Mouse (Mus musculus): Measurements from ENCODE around the gene Fbln1. TPM values are rescaled to one million over a fixed set of nuclear protein-coding genes. Genes with fewer than 3 reads are reported as not detected.
A peak's percentile ranks its signal among the peaks of the same experiment; 100 is the strongest.
"Not testable (repeated sequence)": the region's sequence is repeated elsewhere in the genome, so short reads cannot be mapped to it uniquely, and the experiment has no call there.

The Fbln1 gene
- polyA plus RNA-seq, 1 experiment from 2014 or later, result 236 TPM

DNA sequence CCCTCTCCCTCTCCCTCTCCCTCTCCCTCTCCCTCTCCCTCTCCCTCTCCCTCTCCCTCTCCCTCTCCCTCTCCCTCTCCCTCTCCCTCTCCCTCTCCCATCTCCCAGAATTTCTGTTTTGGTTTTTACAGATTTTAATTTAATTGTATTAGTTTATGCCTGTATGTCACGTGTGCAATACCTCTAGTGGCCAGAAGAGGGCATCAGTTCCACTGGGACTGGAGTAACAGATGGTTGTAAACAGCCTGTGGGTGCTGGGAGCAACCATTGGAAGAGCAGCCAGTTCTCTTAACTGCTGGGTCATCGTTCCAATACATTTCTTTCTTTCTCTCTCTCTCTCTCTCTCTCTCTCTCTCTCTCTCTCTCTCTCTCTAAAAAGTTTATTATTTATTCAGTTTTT is 122.7 kb downstream of the Fbln1 start:
- not testable (repeated sequence) for H3K4me3 ChIP-seq (replicated peaks; ENCODE audit: low read length); ATAC-seq (ENCODE audit: insufficient read depth, low FRiP score); H3K27me3 ChIP-seq (ENCODE audit: control insufficient read depth, insufficient read depth, low read length); H3K4me2 ChIP-seq (ENCODE audit: low read depth, low read length); H3K4me1 ChIP-seq (ENCODE audit: control insufficient read depth, insufficient read depth, low read length); H3K36me3 ChIP-seq (ENCODE audit: control insufficient read depth, insufficient read depth, low read length); H3K9ac ChIP-seq (ENCODE audit: low read length); H3K9me3 ChIP-seq (replicated peaks; ENCODE audit: control insufficient read depth, low read length); H3K27ac ChIP-seq (ENCODE audit: low read length)
- WGBS, result 83% methylated on average over 2 of the region's 2 CpGs

DNA sequence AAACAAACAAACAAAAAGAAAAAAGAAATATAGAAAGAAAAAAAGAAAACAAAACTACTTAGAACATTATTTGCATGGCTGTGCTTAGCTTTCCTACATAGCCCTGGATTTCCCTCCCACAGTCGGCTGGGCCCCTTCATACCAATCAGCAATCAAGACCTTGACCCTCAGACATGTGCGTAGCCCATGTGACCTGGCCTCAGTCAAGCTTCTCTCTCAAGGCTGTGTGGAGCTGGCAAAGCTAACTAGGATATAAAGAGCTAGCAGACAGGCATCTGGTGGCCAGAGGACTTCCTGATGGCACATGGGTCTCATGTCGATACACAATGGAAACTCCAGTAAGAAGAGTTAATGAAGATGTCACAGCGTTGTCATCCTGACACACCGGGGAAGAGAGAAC is 123.3 kb downstream of the Fbln1 start:
- no peak overlapping the region for H3K4me3 ChIP-seq (replicated peaks; ENCODE audit: low read length)
- H3K4me1 ChIP-seq (ENCODE audit: control insufficient read depth, insufficient read depth, low read length), result no peaks in the 10 kb centered on the region
- no peak overlapping the region for H3K9ac ChIP-seq (ENCODE audit: low read length)
- no peaks in the 10 kb centered on the region for H3K36me3 ChIP-seq (ENCODE audit: control insufficient read depth, insufficient read depth, low read length)
- H3K9me3 ChIP-seq (replicated peaks; ENCODE audit: control insufficient read depth, low read length), result no peaks in the 10 kb centered on the region
- WGBS, result 84% methylated on average over 5 of the region's 5 CpGs
- H3K27ac ChIP-seq (ENCODE audit: low read length), result no peak overlapping the region
- no peaks in the 10 kb centered on the region; the same call in 1 of the 2 replicates for H3K27me3 ChIP-seq (ENCODE audit: control insufficient read depth, insufficient read depth, low read length)
- no peak for ATAC-seq (ENCODE audit: insufficient read depth, low FRiP score)
- no peak overlapping the region for H3K4me2 ChIP-seq (ENCODE audit: low read depth, low read length)

DNA sequence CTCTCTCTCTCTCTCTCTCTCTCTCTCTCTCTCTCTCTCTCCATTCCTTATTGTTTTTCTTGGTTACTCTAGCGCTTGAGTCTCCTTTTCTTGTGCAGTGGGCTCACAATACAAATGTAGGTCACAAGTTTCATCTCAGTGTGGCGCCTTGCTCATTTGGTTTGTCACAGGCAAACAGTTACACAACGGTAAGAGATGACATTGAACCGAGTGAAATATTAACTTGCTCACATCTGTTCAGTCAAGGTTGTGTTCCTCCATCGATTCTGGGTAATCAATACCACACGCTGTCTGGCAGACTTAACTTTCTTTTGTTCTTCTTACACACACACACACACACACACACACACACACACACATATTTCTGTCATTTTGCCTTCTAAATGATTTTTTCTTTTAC is 124.3 kb downstream of the Fbln1 start:
- H3K4me2 ChIP-seq (ENCODE audit: low read depth, low read length), result no peak overlapping the region
- H3K4me1 ChIP-seq (ENCODE audit: control insufficient read depth, insufficient read depth, low read length), result no peaks in the 10 kb centered on the region
- 51% methylated on average over 6 of the region's 6 CpGs for WGBS
- H3K27me3 ChIP-seq (ENCODE audit: control insufficient read depth, insufficient read depth, low read length), result no peaks in the 10 kb centered on the region; the same call in 1 of the 2 replicates
- no peaks in the 10 kb centered on the region for H3K36me3 ChIP-seq (ENCODE audit: control insufficient read depth, insufficient read depth, low read length)
- no peak overlapping the region for H3K27ac ChIP-seq (ENCODE audit: low read length)
- no peaks in the 10 kb centered on the region for H3K9me3 ChIP-seq (replicated peaks; ENCODE audit: control insufficient read depth, low read length)
- H3K4me3 ChIP-seq (replicated peaks; ENCODE audit: low read length), result no peak overlapping the region
- H3K9ac ChIP-seq (ENCODE audit: low read length), result no peak overlapping the region
- no peak for ATAC-seq (ENCODE audit: insufficient read depth, low FRiP score)

- H3K4me2 ChIP-seq (ENCODE audit: low read depth, low read length); H3K36me3 ChIP-seq (ENCODE audit: control insufficient read depth, insufficient read depth, low read length); ATAC-seq (ENCODE audit: insufficient read depth, low FRiP score); H3K4me1 ChIP-seq (ENCODE audit: control insufficient read depth, insufficient read depth, low read length); H3K9ac ChIP-seq (ENCODE audit: low read length); H3K4me3 ChIP-seq (replicated peaks; ENCODE audit: low read length); H3K27ac ChIP-seq (ENCODE audit: low read length); H3K9me3 ChIP-seq (replicated peaks; ENCODE audit: control insufficient read depth, low read length); H3K27me3 ChIP-seq (ENCODE audit: control insufficient read depth, insufficient read depth, low read length): not testable (repeated sequence)
- WGBS, result 84% methylated on average over 6 of the region's 6 CpGs
Measured at GRCm38 (mm10) chr15:85333511-85333910, 127.8 kb downstream of the Fbln1 start.

DNA sequence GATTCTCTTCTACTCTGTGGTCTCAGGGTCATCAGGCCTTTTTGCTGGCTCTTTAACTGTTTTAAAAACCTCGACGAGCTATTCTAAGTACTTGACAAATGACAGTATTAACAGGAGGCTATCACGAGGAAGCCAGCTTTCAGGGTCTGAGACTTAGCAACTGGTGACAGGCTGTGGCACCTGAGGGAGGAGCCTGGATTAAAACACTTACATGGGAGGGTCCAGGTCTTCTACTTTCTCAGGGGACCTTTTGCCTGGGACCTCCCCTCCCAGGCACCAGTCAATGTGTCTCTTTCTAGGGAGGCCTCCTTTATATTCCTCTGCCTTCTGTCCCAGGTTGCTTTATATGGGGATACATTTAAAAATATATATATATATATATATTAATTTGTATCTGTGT is 128.5 kb downstream of the Fbln1 start:
- Histone ChIP-seq H3K4me1 (ENCODE audit: control insufficient read depth, insufficient read depth, low read length) (peaks cover 9% of the 10 kb centered on the region), H3K27me3 (ENCODE audit: control insufficient read depth, insufficient read depth, low read length) (no peaks in the 10 kb centered on the region; the same call in 1 of the 2 replicates), H3K36me3 (ENCODE audit: control insufficient read depth, insufficient read depth, low read length) (no peaks in the 10 kb centered on the region), H3K4me3 (replicated peaks; ENCODE audit: low read length) (no peak overlapping the region), H3K9me3 (replicated peaks; ENCODE audit: control insufficient read depth, low read length) (no peaks in the 10 kb centered on the region), H3K27ac (ENCODE audit: low read length) (no peak overlapping the region), H3K4me2 (ENCODE audit: low read depth, low read length) (no peak overlapping the region), H3K9ac (ENCODE audit: low read length) (no peak overlapping the region)
- 33% methylated on average over 3 of the region's 3 CpGs for WGBS
- no peak for ATAC-seq (ENCODE audit: insufficient read depth, low FRiP score)

DNA sequence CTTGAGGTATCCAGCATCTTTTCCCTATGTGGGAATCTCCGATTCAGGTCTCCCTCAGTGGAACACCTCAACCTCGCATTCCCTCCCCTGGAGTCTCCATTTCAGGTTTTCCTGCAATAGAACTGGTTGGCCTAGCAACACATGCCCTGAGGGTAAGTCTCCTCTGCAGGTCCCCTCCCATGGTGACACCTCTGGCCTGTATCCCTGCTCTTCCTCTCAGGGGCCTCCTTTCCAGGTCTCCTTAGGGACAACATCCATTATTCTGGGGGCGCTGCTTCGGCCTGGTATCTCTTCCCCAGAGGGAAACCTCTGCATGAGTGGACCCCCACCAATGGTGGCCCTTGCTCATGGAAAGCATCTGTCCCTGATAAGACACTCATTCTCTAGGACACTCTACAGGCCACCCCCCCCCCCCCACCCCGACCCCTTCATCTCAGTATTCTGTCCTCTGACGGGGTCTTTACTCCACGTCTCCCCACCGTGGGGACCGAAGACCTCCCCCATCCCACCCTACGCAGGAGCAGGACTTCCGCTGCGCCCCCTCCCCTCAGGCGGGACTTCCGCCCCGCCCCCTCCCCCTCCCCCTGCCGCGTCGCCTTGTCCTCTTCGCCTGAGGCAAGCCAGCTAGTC is 130.0 kb downstream of the Fbln1 start, which contains the start of gene Atxn10:
Gene Atxn10 (plus strand): TSS at position 575 of the 630 bp plus-strand sequence.
- peak within 1 kb of the TSS; percentile 57 for H3K4me2 ChIP-seq (ENCODE audit: low read depth, low read length)
- H3K36me3 ChIP-seq (ENCODE audit: control insufficient read depth, insufficient read depth, low read length), result no peaks in the 10 kb centered on the region
- H3K4me3 ChIP-seq (replicated peaks; ENCODE audit: low read length), result peak within 1 kb of the TSS; percentile 99
- H3K9ac ChIP-seq (ENCODE audit: low read length), result peak within 1 kb of the TSS; percentile 99
- H3K27ac ChIP-seq (ENCODE audit: low read length), result peak within 1 kb of the TSS; percentile 99
- no peaks in the 10 kb centered on the region for H3K27me3 ChIP-seq (ENCODE audit: control insufficient read depth, insufficient read depth, low read length)
- peaks cover 9% of the 10 kb centered on the region for H3K4me1 ChIP-seq (ENCODE audit: control insufficient read depth, insufficient read depth, low read length)
- WGBS, result 10% methylated on average over 18 of the region's 19 CpGs
- no peaks in the 10 kb centered on the region for H3K9me3 ChIP-seq (replicated peaks; ENCODE audit: control insufficient read depth, low read length)
- no peak; the same call in 1 of the 2 replicates for ATAC-seq (ENCODE audit: insufficient read depth, low FRiP score)

Other genes starting within 250 kb of the Fbln1 start
- 7.0 and 7.7 TPM in 2 replicates for gene 5031439G07Rik, start 217.4 kb upstream of the Fbln1 start, polyA plus RNA-seq (2015; fragmentation: Nextera tagmentation; extraction: Ambion mirVana)
- gene Upk3a, start 188.8 kb upstream of the Fbln1 start, polyA plus RNA-seq (2015; fragmentation: Nextera tagmentation; extraction: Ambion mirVana), result 4.4 and 10.6 TPM in 2 replicates
- 29.0 and 30.6 TPM in 2 replicates for gene Fam118a, start 177.0 kb upstream of the Fbln1 start, polyA plus RNA-seq (2015; fragmentation: Nextera tagmentation; extraction: Ambion mirVana)
- gene Smc1b, start 74.0 kb upstream of the Fbln1 start, polyA plus RNA-seq (2015; fragmentation: Nextera tagmentation; extraction: Ambion mirVana), result 0.12 and 0.17 TPM in 2 replicates
- gene Ribc2, start 73.9 kb upstream of the Fbln1 start, polyA plus RNA-seq (2015; fragmentation: Nextera tagmentation; extraction: Ambion mirVana), result 0.31 and 0.34 TPM in 2 replicates
- gene Atxn10, start 130.3 kb downstream of the Fbln1 start, polyA plus RNA-seq (2015; fragmentation: Nextera tagmentation; extraction: Ambion mirVana), result 209 and 215 TPM in 2 replicates